Mouse (Mus musculus) testis, adult 2 months (tissue): ENCODE measurements around the gene Ighmbp2.

Experiments used
- CTCF ChIP-seq: fragments of 200-500 bp; IDR thresholded peaks from 2 replicates; pipeline ENCODE4 v1.5.1; 2012; ENCODE audit warnings: low read depth, mild to moderate bottlenecking, inconsistent platforms, low read length, moderate library complexity; ENCODE audit not compliant: control insufficient read depth, insufficient read depth, insufficient replicate concordance
- POLR2A ChIP-seq: fragments of 200-500 bp; IDR thresholded peaks from 2 replicates; pipeline ENCODE4 v1.6.1; 2012; ENCODE audit warnings: low read depth, mild to moderate bottlenecking, inconsistent platforms, low read length, moderate library complexity; ENCODE audit not compliant: control insufficient read depth

- TF ChIP-seq CTCF: no peak
- TF ChIP-seq POLR2A: no peak
These were observed 14.4 kb downstream of the Ighmbp2 start for GRCm38 (mm10) chr19:3268218-3268980.
